Mouse (Mus musculus): Measurements from ENCODE around the gene Ms4a14.
"Not testable (repeated sequence)": the region's sequence is repeated elsewhere in the genome, so short reads cannot be mapped to it uniquely, and the experiment has no call there.

Gene Ms4a14

GRCm38 (mm10) chr19:11314354-11314753 is at the start of gene Ms4a14:
TSS of gene Ms4a14 (minus strand) at chr19:11314454.
- no peak for DNase-seq (ENCODE audit: low spot score)

GRCm38 (mm10) chr19:11362002-11362401 is 47.7 kb upstream of the Ms4a14 start:
- DNase-seq (ENCODE audit: low spot score), result no peak

GRCm38 (mm10) chr19:11360106-11360505 is 45.9 kb upstream of the Ms4a14 start:
- peak; percentile 5 for DNase-seq (ENCODE audit: low spot score)

GRCm38 (mm10) chr19:11355730-11356129 is 41.5 kb upstream of the Ms4a14 start:
- DNase-seq (ENCODE audit: low spot score), result no peak

- peak; percentile 24 for DNase-seq (ENCODE audit: low spot score)
Observed at GRCm38 (mm10) chr19:11351878-11352277, 37.6 kb upstream of the Ms4a14 start.

GRCm38 (mm10) chr19:11349698-11350481 is 35.6 kb upstream of the Ms4a14 start:
- DNase-seq (ENCODE audit: low spot score), result peak; percentile 18

- DNase-seq (ENCODE audit: low spot score), result no peak
Observed at GRCm38 (mm10) chr19:11343992-11344391, 29.7 kb upstream of the Ms4a14 start.

GRCm38 (mm10) chr19:11343147-11343546 is 28.9 kb upstream of the Ms4a14 start:
- DNase-seq (ENCODE audit: low spot score), result no peak

- no peak for DNase-seq (ENCODE audit: low spot score)
Observed at GRCm38 (mm10) chr19:11335932-11336331, 21.7 kb upstream of the Ms4a14 start, which contains the start of gene Ms4a7. TSS of gene Ms4a7 (minus strand) at chr19:11336146.

GRCm38 (mm10) chr19:11321123-11321522 is 6.9 kb upstream of the Ms4a14 start:
- no peak for DNase-seq (ENCODE audit: low spot score)

GRCm38 (mm10) chr19:11316786-11317185 is 2.5 kb upstream of the Ms4a14 start:
- no peak for DNase-seq (ENCODE audit: low spot score)

- DNase-seq (ENCODE audit: low spot score), result no peak
Observed at GRCm38 (mm10) chr19:11308888-11309287, 5.4 kb downstream of the Ms4a14 start.

- not testable (repeated sequence) for DNase-seq (ENCODE audit: low spot score)
Observed at GRCm38 (mm10) chr19:11299529-11299928, 14.7 kb downstream of the Ms4a14 start.

GRCm38 (mm10) chr19:11298939-11299338 is 15.3 kb downstream of the Ms4a14 start:
- DNase-seq (ENCODE audit: low spot score), result no peak

GRCm38 (mm10) chr19:11293616-11294015 is 20.6 kb downstream of the Ms4a14 start:
- peak; percentile 18 for DNase-seq (ENCODE audit: low spot score)

- DNase-seq (ENCODE audit: low spot score), result peak; percentile 56
Observed at GRCm38 (mm10) chr19:11292990-11293389, 21.3 kb downstream of the Ms4a14 start.

GRCm38 (mm10) chr19:11283773-11284172 is 30.5 kb downstream of the Ms4a14 start, which contains the start of gene Ms4a5:
TSS of gene Ms4a5 (minus strand) at chr19:11283873.
- no peak for DNase-seq (ENCODE audit: low spot score)

- DNase-seq (ENCODE audit: low spot score), result no peak
Observed at GRCm38 (mm10) chr19:11280223-11280622, 34.0 kb downstream of the Ms4a14 start.

GRCm38 (mm10) chr19:11276431-11276830 is 37.8 kb downstream of the Ms4a14 start:
- no peak for DNase-seq (ENCODE audit: low spot score)

- DNase-seq (ENCODE audit: low spot score), result no peak
Observed at GRCm38 (mm10) chr19:11266956-11267355, 47.3 kb downstream of the Ms4a14 start.

- no peak for DNase-seq (ENCODE audit: low spot score)
Observed at GRCm38 (mm10) chr19:11266052-11266845, 48.0 kb downstream of the Ms4a14 start, which contains the start of gene Ms4a1. TSS of gene Ms4a1 (minus strand) at chr19:11266241.

GRCm38 (mm10) chr19:11264602-11265185 is 49.6 kb downstream of the Ms4a14 start:
- DNase-seq (ENCODE audit: low spot score), result no peak

Data from retina, embryonic 14.5 days (tissue).